Mouse (Mus musculus) intestine, embryonic 16.5 days (tissue): ENCODE results near the gene 1700015G11Rik. TPM values are rescaled to one million over a fixed set of nuclear protein-coding genes. Genes with fewer than 3 reads are reported as not detected.

ENCODE experiments used
- ATAC-seq: fragments of 200-750 bp; cut with Nextera tagmentation; 2 replicates; pipeline ENCODE4 v1.8.0; 2017; ENCODE audit warnings: moderate TSS enrichment, moderate library complexity
- H3K27ac ChIP-seq: fragments of 300-500 bp; sonication (generic); 2 replicates; pipeline ENCODE4 v1.5.1; 2014; ENCODE audit warnings: mild to moderate bottlenecking, low read length
- H3K27me3 ChIP-seq: fragments of 300-500 bp; sonication (generic); replicated peaks from 2 replicates; pipeline ENCODE4 v1.6.1; 2014; ENCODE audit warnings: low read length, control low read depth, mixed read lengths; ENCODE audit not compliant: control insufficient read depth, insufficient read depth
- H3K36me3 ChIP-seq: fragments of 300-500 bp; sonication (generic); 2 replicates; pipeline ENCODE4 v1.6.1; 2014; ENCODE audit warnings: low read length, control low read depth; ENCODE audit not compliant: control insufficient read depth, insufficient read depth
- H3K4me1 ChIP-seq: fragments of 300-500 bp; sonication (generic); 2 replicates; pipeline ENCODE4 v1.6.1; 2014; ENCODE audit warnings: low read length, control low read depth, mixed read lengths; ENCODE audit not compliant: control insufficient read depth, insufficient read depth
- H3K4me2 ChIP-seq: fragments of 300-500 bp; sonication (generic); 2 replicates; pipeline ENCODE4 v1.6.1; 2014; ENCODE audit warnings: low read depth, low read length, control low read depth
- H3K4me3 ChIP-seq: fragments of 300-500 bp; sonication (generic); 2 replicates; pipeline ENCODE4 v1.5.1; 2014; ENCODE audit warnings: mild to moderate bottlenecking, low read length
- H3K9ac ChIP-seq: fragments of 300-500 bp; sonication (generic); 2 replicates; pipeline ENCODE4 v1.6.1; 2014; ENCODE audit warnings: low read depth, low read length
- H3K9me3 ChIP-seq: fragments of 300-500 bp; sonication (generic); 2 replicates; pipeline ENCODE4 v1.6.1; 2016; ENCODE audit warnings: low read length, control low read depth; ENCODE audit not compliant: control insufficient read depth
- WGBS: fragments of 180-500 bp; shearing (Covaris S2); extraction: QIAGEN DNeasy Blood & Tissue Kit; methylation state at CpG from one replicate; pipeline ENCODE4 v1.1.7; 2014; 5-methylcytosine and 5-hydroxymethylcytosine counted together
- polyA plus RNA-seq: library from polyadenylated mRNA; unstranded; fragments of >200 nt; fragmentation: Nextera tagmentation; extraction: Ambion mirVana; gene quantifications from 2 replicates; pipeline ENCODE4 v1.2.1, GENCODE M21; 2015

1700015G11Rik gene
- not detected in 2 replicates for polyA plus RNA-seq

- Histone ChIP-seq H3K4me1 (no peaks in the 10 kb centered on the region), H3K27ac (no peak within 1 kb of the TSS), H3K9ac (no peak within 1 kb of the TSS), H3K4me2 (no peak within 1 kb of the TSS), H3K4me3 (no peak within 1 kb of the TSS), H3K36me3 (no peaks in the 10 kb centered on the region), H3K9me3 (no peaks in the 10 kb centered on the region), H3K27me3 (no peaks in the 10 kb centered on the region)
- WGBS, result 83% methylated on average over 3 of the region's 3 CpGs
- no peak for ATAC-seq
Measured at GRCm38 (mm10) chr7:52015628-52016027, at the start of gene 1700015G11Rik. TSS of gene 1700015G11Rik (minus strand) at chr7:52015728.

- Histone ChIP-seq H3K27ac (no peak overlapping the region), H3K4me1 (no peaks in the 10 kb centered on the region), H3K27me3 (no peaks in the 10 kb centered on the region), H3K36me3 (no peaks in the 10 kb centered on the region), H3K9me3 (no peaks in the 10 kb centered on the region), H3K4me3 (no peak overlapping the region), H3K4me2 (no peak overlapping the region), H3K9ac (no peak overlapping the region)
- 76% methylated on average over 2 of the region's 2 CpGs for WGBS
- no peak for ATAC-seq
Measured at GRCm38 (mm10) chr7:52056954-52057353, 41.4 kb upstream of the 1700015G11Rik start.

- Histone ChIP-seq H3K4me2 (no peak overlapping the region), H3K9me3 (no peaks in the 10 kb centered on the region), H3K4me1 (no peaks in the 10 kb centered on the region), H3K36me3 (no peaks in the 10 kb centered on the region), H3K27ac (no peak overlapping the region), H3K27me3 (no peaks in the 10 kb centered on the region), H3K4me3 (no peak overlapping the region), H3K9ac (no peak overlapping the region)
- ATAC-seq, result no peak
- WGBS, result 65% methylated on average over 4 of the region's 4 CpGs
Measured at GRCm38 (mm10) chr7:52056274-52056673, 40.7 kb upstream of the 1700015G11Rik start.

- no peak for ATAC-seq
- Histone ChIP-seq H3K9ac (no peak overlapping the region), H3K27me3 (no peaks in the 10 kb centered on the region), H3K4me2 (no peak overlapping the region), H3K9me3 (no peaks in the 10 kb centered on the region), H3K4me3 (no peak overlapping the region), H3K4me1 (no peaks in the 10 kb centered on the region), H3K36me3 (no peaks in the 10 kb centered on the region), H3K27ac (no peak overlapping the region)
- WGBS, result 40% methylated on average over 2 of the region's 2 CpGs
Measured at GRCm38 (mm10) chr7:52055831-52056230, 40.3 kb upstream of the 1700015G11Rik start.

GRCm38 (mm10) chr7:52037600-52038582 lies 22.4 kb upstream of the 1700015G11Rik start:
- WGBS, result 43% methylated on average over 8 of the region's 8 CpGs
- no peak overlapping the region for H3K27ac ChIP-seq
- H3K36me3 ChIP-seq, result no peaks in the 10 kb centered on the region
- H3K4me3 ChIP-seq, result no peak overlapping the region
- H3K4me2 ChIP-seq, result no peak overlapping the region
- no peaks in the 10 kb centered on the region for H3K9me3 ChIP-seq
- no peak overlapping the region for H3K9ac ChIP-seq
- H3K27me3 ChIP-seq, result no peaks in the 10 kb centered on the region
- H3K4me1 ChIP-seq, result no peaks in the 10 kb centered on the region
- ATAC-seq, result no peak; the same call in 1 of the 2 replicates

GRCm38 (mm10) chr7:52024050-52024626 lies 8.6 kb upstream of the 1700015G11Rik start:
- no peaks in the 10 kb centered on the region for H3K4me1 ChIP-seq
- no peak for ATAC-seq

GRCm38 (mm10) chr7:52022039-52022438 lies 6.5 kb upstream of the 1700015G11Rik start:
- Histone ChIP-seq H3K27ac (no peak overlapping the region), H3K9me3 (no peaks in the 10 kb centered on the region), H3K27me3 (no peaks in the 10 kb centered on the region), H3K4me2 (no peak overlapping the region), H3K36me3 (no peaks in the 10 kb centered on the region), H3K9ac (no peak overlapping the region), H3K4me3 (no peak overlapping the region), H3K4me1 (no peaks in the 10 kb centered on the region)
- ATAC-seq, result no peak
- 79% methylated on average over 4 of the region's 4 CpGs for WGBS

More at GRCm38 (mm10) chr7:52024050-52024626, 8.6 kb upstream of the 1700015G11Rik start:
- Histone ChIP-seq H3K9me3 (no peaks in the 10 kb centered on the region), H3K4me3 (no peak overlapping the region), H3K4me2 (no peak overlapping the region), H3K27me3 (no peaks in the 10 kb centered on the region), H3K36me3 (no peaks in the 10 kb centered on the region), H3K9ac (no peak overlapping the region), H3K27ac (no peak overlapping the region)
- WGBS, result 88% methylated on average over 5 of the region's 5 CpGs

- 80% methylated on average over 1 of the region's 1 CpGs for WGBS
Measured at GRCm38 (mm10) chr7:52015180-52015579, 348 bp downstream of the 1700015G11Rik start.

GRCm38 (mm10) chr7:52013457-52013856 lies 2.1 kb downstream of the 1700015G11Rik start:
- ATAC-seq, result no peak
- Histone ChIP-seq H3K4me3 (no peak overlapping the region), H3K9me3 (no peaks in the 10 kb centered on the region), H3K27ac (no peak overlapping the region), H3K4me2 (no peak overlapping the region), H3K36me3 (no peaks in the 10 kb centered on the region), H3K27me3 (no peaks in the 10 kb centered on the region), H3K9ac (no peak overlapping the region), H3K4me1 (no peaks in the 10 kb centered on the region)
- 70% methylated on average over 7 of the region's 7 CpGs for WGBS

More at GRCm38 (mm10) chr7:52015180-52015579, 348 bp downstream of the 1700015G11Rik start:
- H3K36me3 ChIP-seq, result no peaks in the 10 kb centered on the region
- no peak overlapping the region for H3K4me2 ChIP-seq
- no peaks in the 10 kb centered on the region for H3K9me3 ChIP-seq
- H3K9ac ChIP-seq, result no peak overlapping the region
- no peak for ATAC-seq
- no peaks in the 10 kb centered on the region for H3K4me1 ChIP-seq
- no peaks in the 10 kb centered on the region for H3K27me3 ChIP-seq
- H3K4me3 ChIP-seq, result no peak overlapping the region
- no peak overlapping the region for H3K27ac ChIP-seq
